Comparison of ENCODE assay signal across 17 mouse cellular contexts in genomic region chr2:92788875-92789274, GRCm38 (mm10).
DNase-seq lines count a peak whose midpoint lies in the region; ATAC-seq and TF ChIP-seq lines count a peak whose summit lies in the region.
"Had no signal": no experiment of that assay in that cellular context is flagged by ENCODE, and none has a peak within 500 bp of the region (broad histone marks: within the 10 kb centered on the region; RNA-seq: fewer than 3 reads in every experiment).

No protein-coding gene starts in this region.

- no peak overlapping the region for H3K4me3 ChIP-seq in cerebellum, adult 2 months (replicated peaks; ENCODE audit: insufficient read depth, low read depth, low read length)
- no peak overlapping the region for H3K4me3 ChIP-seq in heart, embryonic 11.5 days (ENCODE audit: low read depth, low read length)
- H3K4me3 ChIP-seq: embryonic facial prominence, embryonic 12.5 days; hindbrain, embryonic 13.5 days had no signal

- no peaks in the 10 kb centered on the region for H3K27me3 ChIP-seq in cerebellum, adult 2 months (ENCODE audit: control insufficient read depth, insufficient read depth, low read length)
- H3K27me3 ChIP-seq in heart, embryonic 11.5 days (ENCODE audit: control insufficient read depth, insufficient read depth, low read length): peaks cover 3% of the 10 kb centered on the region; the same call in 1 of the 2 replicates
- H3K27me3 ChIP-seq: embryonic facial prominence, embryonic 12.5 days; hindbrain, embryonic 13.5 days had no signal

- TF ChIP-seq CTCF in cerebellum, adult 2 months (IDR thresholded peaks at IDR 0.05; ENCODE audit: borderline replicate concordance, insufficient read depth, low read depth, low read length): no peak

- H3K4me1 ChIP-seq in cerebellum, adult 2 months (ENCODE audit: control insufficient read depth, insufficient read depth, low read length): peaks cover 16% of the 10 kb centered on the region; the same call in 1 of the 2 replicates
- no peaks in the 10 kb centered on the region for H3K4me1 ChIP-seq in heart, embryonic 11.5 days (ENCODE audit: control insufficient read depth, insufficient read depth, low read length)
- H3K4me1 ChIP-seq: embryonic facial prominence, embryonic 12.5 days; hindbrain, embryonic 13.5 days had no signal

- no peak for TF ChIP-seq POLR2A in cerebellum, adult 2 months (IDR thresholded peaks at IDR 0.05; ENCODE audit: borderline replicate concordance, insufficient read depth, low read length)

- H3K27ac ChIP-seq in cerebellum, adult 2 months (ENCODE audit: insufficient read depth, low read length): no peak overlapping the region
- no peak overlapping the region for H3K27ac ChIP-seq in heart, embryonic 11.5 days (ENCODE audit: low read depth, low read length)
- H3K27ac ChIP-seq: embryonic facial prominence, embryonic 12.5 days; hindbrain, embryonic 13.5 days; hindbrain, postnatal 0 days had no signal

- no peak overlapping the region for H3K9ac ChIP-seq in heart, embryonic 11.5 days (ENCODE audit: low read depth, low read length)
- H3K9ac ChIP-seq: embryonic facial prominence, embryonic 12.5 days; forebrain, postnatal 0 days; hindbrain, embryonic 13.5 days had no signal

- ATAC-seq in heart, embryonic 11.5 days (replicated peaks; ENCODE audit: insufficient number of reproducible peaks, low FRiP score, low TSS enrichment): no peak
- ATAC-seq: forebrain, postnatal 0 days; hindbrain, postnatal 0 days had no signal

- intact Hi-C loops in heart, postnatal 10 days (cut with DNase I): no loop called here

- no peaks in the 10 kb centered on the region for H3K9me3 ChIP-seq in heart, embryonic 11.5 days (replicated peaks; ENCODE audit: control insufficient read depth, low read length)
- H3K9me3 ChIP-seq: embryonic facial prominence, embryonic 12.5 days; hindbrain, embryonic 13.5 days had no signal

- H3K4me2 ChIP-seq in heart, embryonic 11.5 days: no peak overlapping the region
- H3K4me2 ChIP-seq: embryonic facial prominence, embryonic 12.5 days; hindbrain, embryonic 13.5 days had no signal

- H3K36me3 ChIP-seq in heart, embryonic 11.5 days (ENCODE audit: control insufficient read depth, insufficient read depth, low read length): no peaks in the 10 kb centered on the region
- H3K36me3 ChIP-seq: embryonic facial prominence, embryonic 12.5 days; hindbrain, embryonic 13.5 days had no signal

- WGBS in cerebellum, adult 2 months: 41% methylated on average over 5 of the region's 5 CpGs
- WGBS in heart, embryonic 11.5 days (ENCODE audit: insufficient replicate concordance): 75% methylated on average over 5 of the region's 5 CpGs

- DNase-seq in heart, adult 11 months: peak; percentile 78
- DNase-seq in heart, postnatal 10 days: no peak
- DNase-seq in cerebellum, adult 2 months: peak; percentile 46 to 51
- peak; percentile 56 to 61 for DNase-seq in cerebellum, postnatal 10 days
- no peak for DNase-seq in layer of hippocampus, adult 18-20 months (ENCODE audit: low spot score in 2 of 2)
- DNase-seq in gastrocnemius, adult 8-10 months (ENCODE audit: low spot score in 2 of 2): no peak
- DNase-seq: adrenal gland, adult 8-10 months; adrenal gland, postnatal 36 days; forebrain, postnatal 0 days; gastrocnemius, postnatal 25 days; heart, postnatal 14 days; kidney, adult 11 months; kidney, adult 9 months had no signal

Comparison
In these comparisons a context has a peak if more than half of its experiments do, and no peak if none do; other contexts are left out.
1. DNase-seq: peak in heart, adult 11 months (single experiment), cerebellum, adult 2 months (2 of 2) and cerebellum, postnatal 10 days (2 of 2); none in heart, postnatal 10 days (0 of 2), layer of hippocampus, adult 18-20 months (0 of 2) and gastrocnemius, adult 8-10 months (0 of 2).